Mouse (Mus musculus): Measurements from ENCODE around the gene Zc3h12b. TPM values are rescaled to one million over a fixed set of nuclear protein-coding genes. Genes with fewer than 3 reads are reported as not detected.
"Not testable (repeated sequence)": the region's sequence is repeated elsewhere in the genome, so short reads cannot be mapped to it uniquely, and the experiment has no call there.

The Zc3h12b gene
- total and polyA plus RNA-seq, 3 experiments: 0.01 to 0.16 TPM; not detected in 1

DNA sequence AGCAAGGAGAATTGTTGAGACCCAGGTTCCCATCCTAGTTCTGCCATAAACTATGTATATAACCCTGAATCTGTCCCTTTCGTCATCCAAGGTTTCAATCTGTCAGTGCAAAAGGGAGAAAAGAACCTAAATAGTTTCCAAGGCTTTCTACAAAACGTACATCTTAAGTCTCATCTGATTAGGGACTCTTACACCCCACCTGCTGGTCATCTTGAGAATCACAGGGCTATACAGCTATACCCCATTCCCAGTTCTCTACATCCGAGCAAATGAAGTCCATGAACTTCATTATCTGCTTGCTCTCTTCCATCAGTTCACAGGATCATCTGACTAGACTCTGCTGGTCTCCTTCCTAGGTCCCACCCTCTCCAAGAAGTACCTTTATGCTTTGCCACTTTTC is 239.3 kb downstream of the Zc3h12b start:
- no peak for DNase-seq (ENCODE audit: low spot score)
- Histone ChIP-seq H3K36me3 (replicated peaks) (peaks cover 81% of the 10 kb centered on the region), H3K9me3 (replicated peaks) (no peaks in the 10 kb centered on the region), H3K4me1 (ENCODE audit: insufficient read depth, low read depth, low read length) (peaks cover 6% of the 10 kb centered on the region; the same call in 1 of the 2 replicates), H3K27me3 (ENCODE audit: insufficient read depth, low read length) (no peaks in the 10 kb centered on the region), H3K4me3 (ENCODE audit: low read depth, low read length) (no peak overlapping the region)
- no peak for TF ChIP-seq POLR2AphosphoS5 (IDR thresholded peaks at IDR 0.05; ENCODE audit: insufficient replicate concordance, low read depth, low read length)
- no peak for TF ChIP-seq TAL1 (conservative IDR thresholded peaks at IDR 0.05; ENCODE audit: low read depth, low read length)
- no peak for TF ChIP-seq GATA2 (IDR thresholded peaks at IDR 0.05; ENCODE audit: borderline replicate concordance, low read depth, low read length)
- no peak for TF ChIP-seq GATA1 (IDR thresholded peaks at IDR 0.05; ENCODE audit: borderline replicate concordance, low read length)
- peak; percentile 38 for TF ChIP-seq CTCF (IDR thresholded peaks at IDR 0.05; ENCODE audit: low read depth, low read length)
- ATAC-seq (ENCODE audit: extremely low read depth, insufficient number of reproducible peaks, low FRiP score, poor library complexity, severe bottlenecking): no peak

GRCm38 (mm10) chrX:95956497-95957293 is 245.2 kb downstream of the Zc3h12b start, which contains the start of gene Las1l:
Gene Las1l (minus strand): TSS chrX:95956962.
- Histone ChIP-seq H3K36me3 (replicated peaks) (peaks cover 28% of the 10 kb centered on the region), H3K4me3 (ENCODE audit: low read depth, low read length) (peak within 1 kb of the TSS; percentile 73), H3K9me3 (replicated peaks) (no peaks in the 10 kb centered on the region; the same call in 1 of the 2 replicates), H3K4me1 (ENCODE audit: insufficient read depth, low read depth, low read length) (peaks cover 13% of the 10 kb centered on the region), H3K27me3 (ENCODE audit: insufficient read depth, low read length) (no peaks in the 10 kb centered on the region)
- peak; percentile 69 for DNase-seq (ENCODE audit: low spot score)
- no peak for TF ChIP-seq CTCF (IDR thresholded peaks at IDR 0.05; ENCODE audit: low read depth, low read length)
- TF ChIP-seq GATA1 (IDR thresholded peaks at IDR 0.05; ENCODE audit: borderline replicate concordance, low read length): no peak
- 0 out of 2 replicates have a peak, but pooled peaks have one; percentile 47 for TF ChIP-seq POLR2AphosphoS5 (IDR thresholded peaks at IDR 0.05; ENCODE audit: insufficient replicate concordance, low read depth, low read length)
- ATAC-seq (ENCODE audit: extremely low read depth, insufficient number of reproducible peaks, low FRiP score, poor library complexity, severe bottlenecking): peak; percentile 99

DNA sequence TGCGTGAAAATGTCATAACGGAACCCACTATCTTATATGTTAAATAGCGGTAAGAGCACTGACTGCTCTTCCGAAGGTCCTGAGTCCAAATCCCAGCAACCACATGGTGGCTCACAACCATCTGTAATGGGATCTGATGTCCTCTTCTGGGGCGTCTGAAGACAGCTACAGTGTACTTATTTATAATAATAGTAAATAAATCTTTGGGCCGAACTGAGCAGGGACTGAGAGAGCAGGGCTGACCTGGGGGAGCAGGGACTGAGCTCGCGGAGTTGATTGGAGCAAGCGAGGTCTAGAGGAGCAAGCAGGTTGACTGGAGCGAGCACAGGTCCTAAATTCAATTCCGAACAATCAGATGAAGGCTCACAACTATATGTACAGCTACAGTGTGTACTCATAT is 246.0 kb downstream of the Zc3h12b start:
- not testable (repeated sequence) for H3K4me3 ChIP-seq (ENCODE audit: low read depth, low read length); DNase-seq (ENCODE audit: low spot score); H3K27me3 ChIP-seq (ENCODE audit: insufficient read depth, low read length); H3K9me3 ChIP-seq (replicated peaks); ATAC-seq (ENCODE audit: extremely low read depth, insufficient number of reproducible peaks, low FRiP score, poor library complexity, severe bottlenecking)
- Histone ChIP-seq H3K4me1 (ENCODE audit: insufficient read depth, low read depth, low read length) (peaks cover 13% of the 10 kb centered on the region), H3K36me3 (replicated peaks) (peaks cover 25% of the 10 kb centered on the region)

GRCm38 (mm10) chrX:95963366-95963765 is 251.9 kb downstream of the Zc3h12b start:
- no peak for DNase-seq (ENCODE audit: low spot score)
- Histone ChIP-seq H3K27me3 (ENCODE audit: insufficient read depth, low read length) (no peaks in the 10 kb centered on the region), H3K4me1 (ENCODE audit: insufficient read depth, low read depth, low read length) (peaks cover 19% of the 10 kb centered on the region), H3K4me3 (ENCODE audit: low read depth, low read length) (no peak overlapping the region), H3K9me3 (replicated peaks) (no peaks in the 10 kb centered on the region), H3K36me3 (replicated peaks) (peaks cover 4% of the 10 kb centered on the region)
- TF ChIP-seq GATA1 (IDR thresholded peaks at IDR 0.05; ENCODE audit: borderline replicate concordance, low read length): no peak
- TF ChIP-seq POLR2AphosphoS5 (IDR thresholded peaks at IDR 0.05; ENCODE audit: insufficient replicate concordance, low read depth, low read length): no peak
- TF ChIP-seq TAL1 (conservative IDR thresholded peaks at IDR 0.05; ENCODE audit: low read depth, low read length): no peak
- TF ChIP-seq CTCF (IDR thresholded peaks at IDR 0.05; ENCODE audit: low read depth, low read length): no peak
- no peak for TF ChIP-seq GATA2 (IDR thresholded peaks at IDR 0.05; ENCODE audit: borderline replicate concordance, low read depth, low read length)
- ATAC-seq (ENCODE audit: extremely low read depth, insufficient number of reproducible peaks, low FRiP score, poor library complexity, severe bottlenecking): no peak

GRCm38 (mm10) chrX:95965036-95965435 is 253.6 kb downstream of the Zc3h12b start:
- ATAC-seq (ENCODE audit: extremely low read depth, insufficient number of reproducible peaks, low FRiP score, poor library complexity, severe bottlenecking) (no peak), DNase-seq (ENCODE audit: low spot score) (no peak)
- H3K9me3 ChIP-seq (replicated peaks): no peaks in the 10 kb centered on the region
- H3K27me3 ChIP-seq (ENCODE audit: insufficient read depth, low read length): no peaks in the 10 kb centered on the region
- H3K4me1 ChIP-seq (ENCODE audit: insufficient read depth, low read depth, low read length): peaks cover 27% of the 10 kb centered on the region
- TF ChIP-seq GATA2 (IDR thresholded peaks at IDR 0.05; ENCODE audit: borderline replicate concordance, low read depth, low read length) (no peak), TAL1 (conservative IDR thresholded peaks at IDR 0.05; ENCODE audit: low read depth, low read length) (no peak)
- peaks cover 4% of the 10 kb centered on the region for H3K36me3 ChIP-seq (replicated peaks)
- no peak overlapping the region for H3K4me3 ChIP-seq (ENCODE audit: low read depth, low read length)

DNA sequence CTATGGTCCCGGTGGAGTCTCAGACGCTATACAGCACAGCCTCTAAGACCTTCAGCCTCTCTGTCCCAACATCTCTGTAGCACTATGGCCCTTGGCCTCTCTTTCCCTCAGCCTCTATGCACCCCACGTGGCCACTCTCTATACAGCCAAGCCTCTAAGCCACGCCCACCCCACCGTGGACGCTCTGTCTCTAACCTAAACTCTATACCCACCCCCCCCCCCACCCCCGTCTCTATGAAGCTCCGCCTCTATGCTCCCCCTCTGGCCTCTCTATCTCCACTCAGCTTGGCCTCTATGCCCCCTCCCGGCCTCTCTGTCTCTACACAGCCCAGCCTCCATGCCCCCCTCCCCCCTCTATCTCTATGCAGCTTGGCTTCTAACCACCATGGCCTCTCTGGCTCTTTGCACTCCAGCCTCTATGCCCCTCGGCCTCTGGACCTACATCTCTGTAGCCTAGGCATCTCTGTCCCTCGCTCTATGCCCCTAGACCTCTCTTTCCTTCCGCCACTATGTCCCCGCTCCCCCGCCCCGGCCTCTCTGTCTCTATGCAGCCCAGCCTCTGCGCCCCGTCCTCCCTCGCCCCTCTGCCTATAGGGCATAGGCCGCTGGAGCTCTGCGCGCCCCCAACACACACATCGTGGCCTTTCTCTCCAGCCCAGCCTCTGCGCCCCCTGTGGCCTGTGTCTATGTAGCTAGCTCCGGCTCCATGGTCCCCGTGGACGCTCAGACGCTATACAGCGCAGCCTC is 256.5 kb downstream of the Zc3h12b start:
- TF ChIP-seq POLR2AphosphoS5 (IDR thresholded peaks at IDR 0.05; ENCODE audit: insufficient replicate concordance, low read depth, low read length): no peak
- no peak for TF ChIP-seq TAL1 (conservative IDR thresholded peaks at IDR 0.05; ENCODE audit: low read depth, low read length)
- TF ChIP-seq GATA2 (IDR thresholded peaks at IDR 0.05; ENCODE audit: borderline replicate concordance, low read depth, low read length): no peak
- no peak for TF ChIP-seq CTCF (IDR thresholded peaks at IDR 0.05; ENCODE audit: low read depth, low read length)
- Histone ChIP-seq H3K36me3 (replicated peaks) (no peaks in the 10 kb centered on the region), H3K9me3 (replicated peaks) (no peaks in the 10 kb centered on the region), H3K4me3 (ENCODE audit: low read depth, low read length) (peak overlapping the region; percentile 73), H3K4me1 (ENCODE audit: insufficient read depth, low read depth, low read length) (peaks cover 29% of the 10 kb centered on the region), H3K27me3 (ENCODE audit: insufficient read depth, low read length) (no peaks in the 10 kb centered on the region)
- ATAC-seq (ENCODE audit: extremely low read depth, insufficient number of reproducible peaks, low FRiP score, poor library complexity, severe bottlenecking): peak; percentile 72
- peak; percentile 56 for DNase-seq (ENCODE audit: low spot score)
